Mouse (Mus musculus): ENCODE data around the gene Ugt2b1. TPM values are rescaled to one million over a fixed set of nuclear protein-coding genes. Genes with fewer than 3 reads are reported as not detected.
"Not testable (repeated sequence)": the region's sequence is repeated elsewhere in the genome, so short reads cannot be mapped to it uniquely, and the experiment has no call there.

The Ugt2b1 gene
- not detected in 2 replicates for total RNA-seq (2017)

- no peak for ATAC-seq (replicated peaks; ENCODE audit: low read depth, poor library complexity, severe bottlenecking)
Measured at GRCm38 (mm10) chr5:86926426-86926825, at the start of gene Ugt2b1. Gene Ugt2b1 (minus strand): TSS chr5:86926530.

- ATAC-seq (replicated peaks; ENCODE audit: low read depth, poor library complexity, severe bottlenecking), result not testable (repeated sequence)
Measured at GRCm38 (mm10) chr5:86967271-86967670, 40.9 kb upstream of the Ugt2b1 start.

DNA sequence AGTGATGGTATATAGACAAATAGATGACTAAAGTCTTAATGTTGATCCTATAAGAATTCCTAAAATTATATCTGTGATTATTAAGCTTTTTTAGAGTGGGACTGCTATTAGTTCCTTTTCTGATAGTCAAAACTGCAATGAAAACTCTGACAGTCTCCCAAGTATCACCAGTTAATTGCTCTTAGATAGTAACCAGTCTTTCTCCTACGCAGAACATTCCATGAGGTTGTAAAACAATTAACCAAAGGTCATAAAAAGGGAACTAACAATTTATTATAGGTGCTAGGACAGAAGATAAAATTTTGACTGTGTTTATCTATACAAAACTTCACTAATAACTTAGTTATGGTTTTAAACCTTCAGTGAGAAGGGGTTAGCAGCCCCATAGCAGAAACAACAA is 36.5 kb upstream of the Ugt2b1 start:
- ATAC-seq (replicated peaks; ENCODE audit: low read depth, poor library complexity, severe bottlenecking), result not testable (repeated sequence)

DNA sequence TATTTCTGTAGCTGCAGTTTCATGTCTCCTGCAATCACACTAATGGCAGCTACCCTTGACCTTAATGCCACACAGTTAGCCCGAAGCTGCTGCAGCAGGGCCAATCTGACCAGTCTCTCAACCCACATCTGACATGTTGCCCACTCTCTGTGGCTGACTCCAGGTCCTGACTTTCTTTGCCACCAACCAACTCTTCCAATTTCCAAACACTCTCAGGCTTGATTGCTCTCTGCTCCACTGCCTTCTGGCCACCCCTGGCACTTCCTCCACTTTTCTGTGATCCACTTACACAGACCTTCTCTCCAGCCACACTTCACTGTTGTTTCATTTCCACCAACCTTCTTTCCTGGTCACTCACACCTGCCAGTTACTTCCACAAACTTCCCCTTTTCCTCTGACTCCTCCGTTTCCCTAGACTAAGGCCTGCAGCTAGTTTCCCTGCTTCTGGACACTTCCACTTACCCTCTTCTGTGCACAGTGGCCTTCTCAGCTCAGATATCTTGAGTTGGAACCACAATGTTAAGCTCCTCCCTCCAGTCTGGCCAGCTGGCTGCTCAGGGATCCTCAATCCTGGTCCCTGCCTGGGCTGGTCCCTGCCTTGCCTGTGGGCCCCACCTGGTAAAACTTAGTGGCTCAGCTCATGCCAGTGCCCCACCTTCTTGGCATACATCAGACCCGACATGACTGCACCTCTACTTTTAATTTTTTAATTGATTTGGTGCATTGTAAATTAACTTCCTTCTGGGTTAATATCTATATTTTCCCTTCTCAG is 35.4 kb upstream of the Ugt2b1 start:
- ATAC-seq (replicated peaks; ENCODE audit: low read depth, poor library complexity, severe bottlenecking), result no peak

- no peak for ATAC-seq (replicated peaks; ENCODE audit: low read depth, poor library complexity, severe bottlenecking)
Measured at GRCm38 (mm10) chr5:86960504-86960903, 34.2 kb upstream of the Ugt2b1 start.

DNA sequence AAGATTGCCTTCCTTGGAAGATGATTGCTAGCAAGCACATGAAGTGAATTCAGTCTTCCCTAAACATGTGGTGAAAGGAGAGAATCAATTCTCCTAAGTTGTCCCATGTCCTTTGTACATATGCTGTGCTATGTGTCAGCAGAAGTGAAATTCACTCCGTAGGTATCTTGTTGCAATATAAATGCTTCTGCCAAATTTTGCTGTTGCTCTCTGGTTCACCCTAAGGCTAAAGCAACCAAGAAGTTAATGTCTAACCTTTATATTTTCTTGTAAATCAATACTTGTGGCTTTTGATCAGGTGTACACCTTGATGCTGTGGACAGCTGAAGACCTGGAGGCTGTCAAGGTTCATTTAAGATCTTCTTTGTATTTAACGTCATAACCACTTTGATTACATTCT is 15.8 kb upstream of the Ugt2b1 start:
- no peak for ATAC-seq (replicated peaks; ENCODE audit: low read depth, poor library complexity, severe bottlenecking)

DNA sequence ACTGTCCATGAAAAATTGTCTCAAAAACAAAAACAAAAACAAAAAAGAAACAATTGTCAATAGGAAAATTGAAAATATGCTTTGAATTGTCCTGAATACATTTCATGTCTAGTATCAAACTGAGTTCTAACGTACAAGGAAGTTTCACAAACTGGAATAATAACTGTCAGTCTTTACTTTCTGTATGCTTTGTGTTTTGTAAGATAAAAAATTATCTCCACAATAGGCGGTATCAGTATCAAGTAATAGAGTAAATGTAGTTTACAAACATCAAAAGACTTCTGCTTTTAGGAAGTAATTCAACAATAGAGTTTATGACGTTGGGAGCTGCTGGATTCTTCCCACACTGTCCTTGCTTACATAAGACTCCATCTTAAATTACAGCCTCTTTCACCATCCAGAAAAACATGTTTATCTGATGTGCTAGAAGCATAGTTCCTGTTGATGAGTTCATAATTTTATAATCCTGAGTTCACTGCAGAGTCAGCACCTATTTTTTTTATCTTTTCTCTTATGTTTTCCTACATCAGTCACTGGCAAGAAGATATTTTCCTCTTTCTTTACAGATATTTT is 5.6 kb downstream of the Ugt2b1 start:
- ATAC-seq (replicated peaks; ENCODE audit: low read depth, poor library complexity, severe bottlenecking), result no peak

DNA sequence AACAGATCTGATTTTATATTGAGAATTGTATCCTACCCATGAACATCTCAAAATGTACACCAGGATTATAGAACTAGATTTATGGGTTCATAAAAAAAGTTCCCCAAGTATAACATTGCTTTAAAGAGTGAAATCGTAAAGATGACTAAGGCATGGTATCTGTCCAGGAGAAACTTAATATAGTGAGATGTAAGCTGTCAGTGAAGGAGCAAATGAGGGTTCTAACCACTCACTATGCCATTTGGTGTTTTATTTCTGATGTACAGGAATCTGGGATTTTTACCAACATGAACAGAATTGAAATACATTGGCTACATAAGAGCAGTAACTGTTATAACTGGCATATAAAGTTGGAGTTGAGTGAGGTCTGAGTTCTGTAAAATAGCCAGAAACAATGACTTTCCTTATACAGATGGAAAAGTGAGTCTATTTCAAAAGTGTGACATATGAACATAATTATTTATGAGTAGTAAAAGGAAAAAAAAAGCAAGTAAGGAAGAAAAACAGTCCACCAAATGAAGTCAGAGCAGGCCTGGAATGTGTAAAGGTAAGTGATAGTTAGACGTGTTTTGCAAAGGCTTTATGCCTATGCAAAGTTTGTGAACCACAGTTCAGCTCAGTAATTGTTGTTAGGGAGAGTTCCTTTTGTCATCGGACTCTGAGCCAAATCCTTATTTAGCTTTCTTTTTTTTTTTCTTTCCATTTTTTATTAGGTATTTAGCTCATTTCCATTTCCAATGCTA is 14.8 kb downstream of the Ugt2b1 start:
- no peak for ATAC-seq (replicated peaks; ENCODE audit: low read depth, poor library complexity, severe bottlenecking)

GRCm38 (mm10) chr5:86910770-86911169 is 15.6 kb downstream of the Ugt2b1 start:
- no peak for ATAC-seq (replicated peaks; ENCODE audit: low read depth, poor library complexity, severe bottlenecking)

- ATAC-seq (replicated peaks; ENCODE audit: low read depth, poor library complexity, severe bottlenecking), result no peak
Measured at GRCm38 (mm10) chr5:86906758-86907157, 19.6 kb downstream of the Ugt2b1 start, which contains the start of gene Ugt2b34. Gene Ugt2b34 (minus strand): TSS chr5:86906937.

- no peak for ATAC-seq (replicated peaks; ENCODE audit: low read depth, poor library complexity, severe bottlenecking)
Measured at GRCm38 (mm10) chr5:86889933-86890332, 36.4 kb downstream of the Ugt2b1 start.

DNA sequence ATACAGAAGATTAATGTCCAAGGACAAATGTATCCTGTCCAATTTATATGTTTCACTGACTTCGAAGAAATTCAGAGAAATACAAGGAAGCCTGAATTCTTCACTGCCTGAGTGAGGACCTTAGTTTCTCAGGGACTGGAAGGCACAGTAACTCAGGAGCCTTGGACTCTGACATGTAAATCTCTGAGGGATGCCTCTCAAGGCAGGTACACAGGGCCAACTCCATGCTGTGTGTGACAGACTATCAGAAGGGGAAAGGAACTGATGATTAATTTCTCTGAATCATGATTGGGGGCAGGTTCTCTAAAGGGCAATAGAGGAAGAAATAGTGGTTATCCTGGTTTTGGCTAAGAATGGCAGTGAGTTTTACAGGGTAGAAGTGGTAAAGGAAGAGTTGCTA is 37.9 kb downstream of the Ugt2b1 start:
- no peak for ATAC-seq (replicated peaks; ENCODE audit: low read depth, poor library complexity, severe bottlenecking)

DNA sequence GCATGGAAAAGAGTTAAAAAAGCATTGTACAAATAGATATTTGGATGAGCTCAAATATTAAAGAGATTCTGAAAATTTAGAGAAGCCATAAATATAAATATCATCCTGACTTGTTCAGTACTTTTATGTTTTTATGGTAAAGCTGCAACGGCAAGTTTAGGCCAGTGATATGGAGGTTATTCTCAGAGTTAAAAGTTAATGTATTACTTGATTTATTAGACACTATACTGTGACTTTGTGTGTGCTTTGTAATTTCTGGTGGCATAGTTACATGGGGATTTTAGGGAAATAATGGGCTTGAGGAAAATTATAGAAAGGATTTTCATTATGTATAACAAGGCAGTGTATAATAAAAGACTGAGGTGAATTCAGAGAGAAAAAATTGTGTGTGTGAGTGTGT is 39.2 kb downstream of the Ugt2b1 start:
- no peak for ATAC-seq (replicated peaks; ENCODE audit: low read depth, poor library complexity, severe bottlenecking)

DNA sequence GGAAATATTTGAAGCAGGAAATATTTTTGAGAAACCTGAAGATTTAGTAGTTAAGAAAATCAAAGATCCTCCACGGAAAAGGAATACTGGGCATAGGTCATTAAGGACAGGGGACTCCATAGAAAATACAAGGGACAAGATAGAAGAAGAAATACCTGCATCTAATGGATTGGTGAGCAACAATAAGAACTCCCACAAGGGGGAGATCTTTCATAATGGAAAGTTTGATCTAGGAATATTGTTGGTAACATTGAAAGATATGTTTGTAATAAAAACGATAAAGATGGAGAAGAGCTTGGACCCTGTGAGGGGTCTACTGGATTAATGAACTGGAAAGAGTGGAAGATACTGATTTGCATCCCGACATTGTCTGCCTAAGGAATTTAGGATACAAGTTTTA is 39.7 kb downstream of the Ugt2b1 start:
- ATAC-seq (replicated peaks; ENCODE audit: low read depth, poor library complexity, severe bottlenecking), result no peak

DNA sequence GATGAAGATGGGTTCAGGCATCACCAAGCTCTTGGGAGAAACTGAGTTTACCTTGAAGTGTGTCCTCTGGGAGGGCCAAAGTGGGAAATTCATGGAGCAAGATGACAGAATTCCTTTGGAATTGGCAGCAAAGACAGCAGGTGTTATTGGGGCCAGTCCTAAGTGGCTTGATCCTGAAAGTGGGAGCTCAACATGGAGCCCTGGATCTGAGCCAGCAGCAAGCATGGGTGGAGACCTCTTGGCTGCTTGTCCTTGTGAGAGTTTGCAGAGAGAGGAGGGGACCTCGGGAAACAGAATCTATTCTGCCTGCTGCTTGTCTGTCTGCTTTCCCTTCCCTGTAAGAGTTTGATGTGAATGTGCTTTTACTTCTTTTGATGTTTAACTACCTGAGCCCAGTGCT is 54.5 kb downstream of the Ugt2b1 start:
- no peak for ATAC-seq (replicated peaks; ENCODE audit: low read depth, poor library complexity, severe bottlenecking)

Other genes with a start within 250 kb of the Ugt2b1 start
- gene Tmprss11e, start 180.7 kb downstream of the Ugt2b1 start, total RNA-seq (2017), result not detected in 2 replicates
- 157 and 173 TPM in 2 replicates for gene Ythdc1, start 122.3 kb downstream of the Ugt2b1 start, total RNA-seq (2017)
- not detected in 2 replicates for gene Ugt2b34, start 19.6 kb downstream of the Ugt2b1 start, total RNA-seq (2017)
- not detected in 2 replicates for gene Ugt2b35, start 74.3 kb upstream of the Ugt2b1 start, total RNA-seq (2017)
- not detected in 2 replicates for gene Ugt2b36, start 166.0 kb upstream of the Ugt2b1 start, total RNA-seq (2017)
- gene Ugt2b5, start 213.8 kb upstream of the Ugt2b1 start, total RNA-seq (2017), result not detected in 2 replicates